Mouse (Mus musculus) C2C12 (cell line): ENCODE data around the gene Etv2. TPM values are rescaled to one million over a fixed set of nuclear protein-coding genes. Genes with fewer than 3 reads are reported as not detected.

ENCODE experiments used
- H3K27me3 ChIP-seq: one replicate; pipeline ENCODE4 v1.6.1; 2011; ENCODE audit not compliant: control insufficient read depth, insufficient read depth, insufficient read length
- H3K36me3 ChIP-seq: one replicate; pipeline ENCODE4 v1.6.1; 2011; ENCODE audit not compliant: control insufficient read depth, insufficient read depth
- H3K4me3 ChIP-seq: one replicate; pipeline ENCODE4 v1.5.1; 2011; ENCODE audit warnings: mild to moderate bottlenecking, control low read depth; ENCODE audit not compliant: poor library complexity, insufficient read depth, severe bottlenecking
- H3K79me2 ChIP-seq: one replicate; pipeline ENCODE4 v1.6.1; 2011; ENCODE audit not compliant: control insufficient read depth, insufficient read depth
- H3K79me3 ChIP-seq: one replicate; pipeline ENCODE4 v1.6.1; 2011; ENCODE audit warnings: low read depth, control low read depth
- H3ac ChIP-seq: one replicate; pipeline ENCODE3; 2011; ENCODE audit warnings: low read depth; ENCODE audit not compliant: control insufficient read depth, insufficient read length
- CEBPB ChIP-seq: IDR thresholded peaks from one replicate; pipeline ENCODE4 v1.6.1; 2011; ENCODE audit warnings: low read depth, mild to moderate bottlenecking, control low read depth, moderate library complexity
- CTCF ChIP-seq: IDR thresholded peaks from one replicate; pipeline ENCODE4 v1.5.1; 2011; ENCODE audit not compliant: control insufficient read depth, insufficient read depth, insufficient read length
- FOSL1 ChIP-seq: IDR thresholded peaks from one replicate; pipeline ENCODE4 v1.8.0; 2011; ENCODE audit warnings: mild to moderate bottlenecking, low read length; ENCODE audit not compliant: poor library complexity, insufficient read depth, severe bottlenecking
- MAX ChIP-seq: IDR thresholded peaks from one replicate; pipeline ENCODE4 v1.6.1; 2011; ENCODE audit warnings: mild to moderate bottlenecking, control low read depth
- MYOD1 ChIP-seq: IDR thresholded peaks from one replicate; pipeline ENCODE4 v1.6.1; 2011; ENCODE audit warnings: low read depth; ENCODE audit not compliant: control insufficient read depth, insufficient read length
- MYOG ChIP-seq: IDR thresholded peaks from one replicate; pipeline ENCODE4 v1.6.1; 2011; ENCODE audit not compliant: control insufficient read depth, insufficient read length; ENCODE audit errors: extremely low read depth
- USF1 ChIP-seq: IDR thresholded peaks from one replicate; pipeline ENCODE4 v1.6.1; 2011; ENCODE audit warnings: low read depth, mild to moderate bottlenecking, control low read depth, moderate library complexity
- polyA plus RNA-seq: library from polyadenylated mRNA; unstranded; fragments of >200 nt; fragmentation: generic; extraction: Trizol; gene quantifications from one replicate; pipeline ENCODE4 v1.2.1, GENCODE M21; 2012; ENCODE audit warnings: missing spikeins

Etv2 gene
- polyA plus RNA-seq, 1 experiment = not detected

DNA sequence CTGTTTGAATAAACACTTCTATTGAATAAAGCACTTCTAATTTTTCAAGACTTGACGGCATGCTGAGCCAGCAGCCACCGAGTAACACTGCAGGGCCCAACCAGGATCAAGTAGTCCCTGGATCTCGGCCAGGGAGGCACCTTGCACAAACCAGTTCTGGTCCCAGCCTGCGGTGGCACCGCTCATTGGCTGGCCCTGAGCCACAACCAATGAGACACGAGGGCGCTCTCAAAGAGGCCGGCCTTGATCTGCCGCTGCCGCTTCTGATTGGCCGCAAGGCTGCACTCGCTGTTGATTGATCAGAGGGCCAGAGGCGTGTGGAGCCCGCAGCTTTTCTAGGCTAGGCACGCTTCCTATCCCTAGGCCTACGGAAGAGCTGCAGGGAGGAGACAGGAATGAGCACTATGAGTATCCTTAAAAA lies 35.7 kb downstream of the Etv2 start:
- Histone ChIP-seq H3K4me3 (no peak overlapping the region), H3K79me3 (no peaks in the 10 kb centered on the region), H3K79me2 (no peaks in the 10 kb centered on the region), H3K36me3 (no peaks in the 10 kb centered on the region), H3K27me3 (peaks cover 41% of the 10 kb centered on the region), H3ac (no peak overlapping the region)
- TF ChIP-seq FOSL1 (no peak), MYOG (no peak)

DNA sequence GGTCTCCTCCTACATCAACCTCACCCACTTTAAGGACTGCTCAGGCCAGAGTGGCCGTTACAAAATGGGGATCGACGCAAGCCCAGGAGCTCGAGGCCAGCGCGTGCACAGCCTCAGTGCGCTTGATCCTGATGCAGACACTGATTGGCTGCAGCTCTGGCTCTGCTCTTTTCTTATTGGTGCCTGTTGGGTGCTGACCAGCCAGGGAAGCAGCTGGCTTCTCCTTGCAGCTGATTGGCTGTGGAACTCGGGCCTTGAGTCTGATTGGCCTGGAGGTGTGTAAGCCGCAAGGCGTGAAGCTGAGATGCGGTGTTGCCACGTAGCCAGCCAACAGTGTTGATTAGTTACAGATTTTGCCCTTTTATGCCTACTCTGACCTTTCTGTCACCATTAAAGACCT lies 36.9 kb downstream of the Etv2 start, which contains the start of gene Zbtb32:
Gene Zbtb32 (minus strand): TSS at position 124 of the 400 bp plus-strand sequence.
- Histone ChIP-seq H3ac (no peak within 1 kb of the TSS), H3K36me3 (no peaks in the 10 kb centered on the region), H3K4me3 (no peak within 1 kb of the TSS), H3K79me2 (no peaks in the 10 kb centered on the region), H3K79me3 (no peaks in the 10 kb centered on the region), H3K27me3 (peaks cover 43% of the 10 kb centered on the region)
- TF ChIP-seq MYOG (no peak), MYOD1 (no peak), FOSL1 (no peak), CEBPB (no peak), USF1 (no peak), MAX (no peak), CTCF (no peak)

DNA sequence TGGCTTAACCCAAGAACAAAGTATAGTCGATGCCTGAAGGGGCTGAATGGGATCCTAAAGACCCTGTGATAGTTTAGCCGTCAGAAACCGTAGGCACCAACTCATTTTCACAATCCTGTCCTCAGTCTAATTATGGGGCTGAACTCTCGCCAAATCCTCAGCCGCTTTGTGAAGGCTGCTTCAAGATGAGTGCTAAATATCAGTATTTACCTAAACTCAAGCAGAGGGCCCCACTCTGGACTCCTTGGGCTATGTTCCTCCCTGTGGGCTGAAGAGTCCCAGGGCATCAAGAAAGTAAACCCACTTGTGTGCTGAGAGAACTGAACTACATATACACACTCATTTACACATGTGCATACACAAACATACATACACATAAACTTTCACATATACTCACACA lies 38.8 kb downstream of the Etv2 start:
- Histone ChIP-seq H3ac (no peak overlapping the region), H3K4me3 (no peak overlapping the region), H3K79me3 (no peaks in the 10 kb centered on the region), H3K27me3 (peaks cover 43% of the 10 kb centered on the region), H3K36me3 (no peaks in the 10 kb centered on the region), H3K79me2 (no peaks in the 10 kb centered on the region)
- TF ChIP-seq MYOG (no peak), CEBPB (no peak), CTCF (no peak), USF1 (no peak), MAX (no peak), FOSL1 (no peak), MYOD1 (no peak)

DNA sequence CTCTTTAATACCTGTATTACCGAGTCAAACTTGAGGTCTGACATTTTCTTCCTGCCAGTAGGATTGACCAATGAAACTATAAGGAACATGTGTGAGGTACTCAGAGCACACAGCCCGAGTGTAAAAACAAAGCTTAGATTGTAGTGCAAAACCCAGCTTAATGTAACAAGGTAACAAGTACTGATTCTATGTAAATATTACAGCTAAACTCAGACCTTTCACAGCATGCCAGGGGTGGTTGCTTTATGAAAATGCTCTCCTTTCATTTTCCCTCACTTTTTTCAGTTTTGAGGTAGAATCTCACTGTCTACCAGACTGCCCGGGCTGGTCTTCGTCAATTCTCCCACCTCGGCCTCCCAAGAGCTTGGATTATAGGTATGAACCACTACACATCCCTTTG lies 39.6 kb downstream of the Etv2 start:
- H3K79me2 ChIP-seq = no peaks in the 10 kb centered on the region
- H3K27me3 ChIP-seq = peaks cover 43% of the 10 kb centered on the region
- TF ChIP-seq USF1 (no peak), CEBPB (no peak), MYOG (no peak), MAX (no peak), CTCF (no peak), MYOD1 (no peak), FOSL1 (no peak)

DNA sequence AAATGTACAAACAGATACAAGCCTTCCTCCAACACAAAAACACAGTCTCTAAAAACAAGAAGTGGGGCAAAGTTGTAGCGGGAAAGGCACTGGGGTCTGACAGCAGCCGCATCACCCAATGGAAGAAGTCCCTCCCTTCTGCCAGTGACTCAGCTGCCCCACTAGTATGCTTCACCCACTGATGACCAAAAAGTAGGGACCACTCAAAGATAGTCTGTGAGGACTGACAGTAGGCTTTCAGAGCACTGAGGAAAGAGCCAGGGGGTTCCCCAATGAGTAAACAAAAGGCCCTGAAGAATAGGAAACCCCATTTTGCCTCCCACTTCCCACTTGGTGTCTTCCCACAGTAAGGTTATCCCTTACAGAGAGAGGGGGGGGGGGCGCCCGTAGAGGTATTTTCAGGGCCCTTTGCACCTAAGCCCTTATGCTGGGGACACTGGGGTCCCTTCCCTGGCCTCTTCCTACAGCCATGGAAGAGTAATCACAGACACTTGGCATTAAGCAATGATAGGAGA lies 41.1 kb downstream of the Etv2 start:
- no peaks in the 10 kb centered on the region for H3K79me3 ChIP-seq
- H3ac ChIP-seq = no peak overlapping the region
- no peak overlapping the region for H3K4me3 ChIP-seq
- peaks cover 37% of the 10 kb centered on the region for H3K27me3 ChIP-seq
- no peaks in the 10 kb centered on the region for H3K36me3 ChIP-seq
- no peaks in the 10 kb centered on the region for H3K79me2 ChIP-seq
- no peak for TF ChIP-seq MYOD1
- TF ChIP-seq CEBPB = no peak
- TF ChIP-seq CTCF = no peak
- no peak for TF ChIP-seq FOSL1
- TF ChIP-seq MAX = no peak
- no peak for TF ChIP-seq USF1
- no peak for TF ChIP-seq MYOG

More for the DNA sequence above, 39.6 kb downstream of the Etv2 start:
- H3ac ChIP-seq = no peak overlapping the region
- no peak overlapping the region for H3K4me3 ChIP-seq
- no peaks in the 10 kb centered on the region for H3K79me3 ChIP-seq
- no peaks in the 10 kb centered on the region for H3K36me3 ChIP-seq
